Mouse (Mus musculus) C3H10T1/2 (cell line): Measurements from ENCODE around the gene Vmn2r-ps159. TPM values are rescaled to one million over a fixed set of nuclear protein-coding genes. Genes with fewer than 3 reads are reported as not detected.

Experiments
- polyA plus RNA-seq, 2 experiments: library from polyadenylated mRNA; unstranded; fragments of >200 nt; fragmentation: generic; extraction: Trizol; gene quantifications; one replicate each; pipeline ENCODE4 v1.2.1; 2012; ENCODE audit warnings: missing spikeins in 2 of 2

Gene Vmn2r-ps159
- not detected for polyA plus RNA-seq

GRCm38 (mm10) chr4:156330803-156331202 is at the start of gene Vmn2r-ps159:
Gene Vmn2r-ps159, plus strand, starts transcription at chr4:156331103.

Other genes starting within 250 kb of the Vmn2r-ps159 start
- gene 9430015G10Rik, start 221.1 kb upstream of the Vmn2r-ps159 start, polyA plus RNA-seq = 10 to 100 TPM in 1 of 2 experiments, 1 to 10 TPM in 1; 5.3 to 22.4 TPM
- gene Rnf223, start 200.6 kb upstream of the Vmn2r-ps159 start, polyA plus RNA-seq = under 1 TPM; 0.07 to 0.42 TPM
- gene Agrn, start 133.6 kb upstream of the Vmn2r-ps159 start, polyA plus RNA-seq = 10 to 100 TPM in 1 of 2 experiments, 1 to 10 TPM in 1; 2.6 to 26.9 TPM
- gene Isg15, start 130.3 kb upstream of the Vmn2r-ps159 start, polyA plus RNA-seq = 10 to 100 TPM in 1 of 2 experiments, 1 to 10 TPM in 1; 1.3 to 22.7 TPM
- gene AW011738, start 127.8 kb upstream of the Vmn2r-ps159 start, polyA plus RNA-seq = under 1 TPM in 1 of 2 experiments, not detected in 1; 0.05 TPM
- under 1 TPM; 0.04 to 0.17 TPM for gene Perm1, start 115.2 kb upstream of the Vmn2r-ps159 start, polyA plus RNA-seq
- gene Plekhn1, start 96.2 kb upstream of the Vmn2r-ps159 start, polyA plus RNA-seq = 10 to 100 TPM in 1 of 2 experiments, 1 to 10 TPM in 1; 4.8 to 12.4 TPM
- 10 to 100 TPM; 23.0 to 82.0 TPM for gene Noc2l, start 95.1 kb upstream of the Vmn2r-ps159 start, polyA plus RNA-seq
- under 1 TPM; 0.02 to 0.05 TPM for gene Samd11, start 75.4 kb upstream of the Vmn2r-ps159 start, polyA plus RNA-seq